Mouse (Mus musculus) kidney, postnatal 25 days (tissue): ENCODE data around the gene Tns1.

Experiments
- DNase-seq, 2 experiments: peaks; one replicate each; pipeline ENCODE4 v3.0.0; 2021; ENCODE audit warnings: mixed read lengths in 2 of 2

Gene Tns1

GRCm38 (mm10) chr1:73954614-73955013 lies 169.6 kb downstream of the Tns1 start:
- peak; percentile 66 to 87 for DNase-seq

- DNase-seq = peak in 1 of 2 experiments; percentile 60
These were observed 170.2 kb downstream of the Tns1 start for GRCm38 (mm10) chr1:73954015-73954408.

- DNase-seq = no peak
These were observed 170.8 kb downstream of the Tns1 start for GRCm38 (mm10) chr1:73953317-73954014.

GRCm38 (mm10) chr1:73952598-73952997 lies 171.7 kb downstream of the Tns1 start:
- no peak for DNase-seq

- DNase-seq = no peak
These were observed 173.1 kb downstream of the Tns1 start for GRCm38 (mm10) chr1:73951178-73951577.

GRCm38 (mm10) chr1:73948757-73949156 lies 175.5 kb downstream of the Tns1 start:
- no peak for DNase-seq

- DNase-seq = no peak
These were observed 176.5 kb downstream of the Tns1 start for GRCm38 (mm10) chr1:73947525-73948304.

GRCm38 (mm10) chr1:73946701-73947100 lies 177.5 kb downstream of the Tns1 start:
- peak in 1 of 2 experiments; percentile 44 for DNase-seq

GRCm38 (mm10) chr1:73944393-73944792 lies 179.9 kb downstream of the Tns1 start:
- no peak for DNase-seq

- no peak for DNase-seq
These were observed 180.5 kb downstream of the Tns1 start for GRCm38 (mm10) chr1:73943667-73944289.

- DNase-seq = no peak
These were observed 181.0 kb downstream of the Tns1 start for GRCm38 (mm10) chr1:73943255-73943654.

GRCm38 (mm10) chr1:73942243-73942642 lies 182.0 kb downstream of the Tns1 start:
- peak in 1 of 2 experiments; percentile 44 for DNase-seq

- DNase-seq = no peak
These were observed 182.6 kb downstream of the Tns1 start for GRCm38 (mm10) chr1:73941697-73942096.

- no peak for DNase-seq
These were observed 183.6 kb downstream of the Tns1 start for GRCm38 (mm10) chr1:73940491-73941204.

- no peak for DNase-seq
These were observed 185.7 kb downstream of the Tns1 start for GRCm38 (mm10) chr1:73938597-73938996.

- no peak for DNase-seq
These were observed 186.4 kb downstream of the Tns1 start for GRCm38 (mm10) chr1:73937805-73938204.

GRCm38 (mm10) chr1:73936537-73936936 lies 187.7 kb downstream of the Tns1 start:
- peak; percentile 45 to 71 for DNase-seq

GRCm38 (mm10) chr1:73935442-73936080 lies 188.7 kb downstream of the Tns1 start:
- peak; percentile 44 to 87 for DNase-seq

- no peak for DNase-seq
These were observed 191.1 kb downstream of the Tns1 start for GRCm38 (mm10) chr1:73933146-73933490.

GRCm38 (mm10) chr1:73932421-73933145 lies 191.7 kb downstream of the Tns1 start:
- DNase-seq = peak; percentile 78 to 87

GRCm38 (mm10) chr1:73931851-73932250 lies 192.4 kb downstream of the Tns1 start:
- DNase-seq = peak; percentile 84 to 90
